Mouse (Mus musculus) hindbrain, embryonic 13.5 days (tissue): ENCODE measurements around the gene Vstm5. TPM values are rescaled to one million over a fixed set of nuclear protein-coding genes. Genes with fewer than 3 reads are reported as not detected.
"Not testable (repeated sequence)": the region's sequence is repeated elsewhere in the genome, so short reads cannot be mapped to it uniquely, and the experiment has no call there.

Source experiments
- ATAC-seq: fragments of 200-750 bp; cut with Nextera tagmentation; 2 replicates; pipeline ENCODE4 v1.8.0; 2017; ENCODE audit warnings: moderate TSS enrichment; ENCODE audit not compliant: low FRiP score
- H3K27ac ChIP-seq: fragments of 300-500 bp; sonication (generic); 2 replicates; pipeline ENCODE4 v1.5.1; 2015; ENCODE audit warnings: inconsistent platforms, mild to moderate bottlenecking, moderate library complexity
- H3K27me3 ChIP-seq: fragments of 300-500 bp; sonication (generic); 2 replicates; pipeline ENCODE4 v1.6.1; 2015; ENCODE audit warnings: mild to moderate bottlenecking, inconsistent platforms
- H3K36me3 ChIP-seq: fragments of 300-500 bp; sonication (generic); 2 replicates; pipeline ENCODE4 v1.6.1; 2015; ENCODE audit warnings: mild to moderate bottlenecking, inconsistent platforms
- H3K4me1 ChIP-seq: fragments of 300-500 bp; sonication (generic); replicated peaks from 2 replicates; pipeline ENCODE4 v1.6.1; 2015; ENCODE audit warnings: inconsistent platforms
- H3K4me2 ChIP-seq: fragments of 300-500 bp; sonication (generic); 2 replicates; pipeline ENCODE4 v1.6.1; 2015; ENCODE audit warnings: inconsistent platforms, mild to moderate bottlenecking, moderate library complexity
- H3K4me3 ChIP-seq: fragments of 300-500 bp; sonication (generic); 2 replicates; pipeline ENCODE4 v1.5.1; 2015; ENCODE audit warnings: mild to moderate bottlenecking, inconsistent platforms
- H3K9ac ChIP-seq: fragments of 300-500 bp; sonication (generic); 2 replicates; pipeline ENCODE4 v1.6.1; 2015; ENCODE audit warnings: mild to moderate bottlenecking, inconsistent platforms
- H3K9me3 ChIP-seq: fragments of 300-500 bp; sonication (generic); 2 replicates; pipeline ENCODE4 v1.6.1; 2016; ENCODE audit warnings: inconsistent platforms
- WGBS: fragments of 180-500 bp; shearing (Covaris S2); methylation state at CpG from one replicate; pipeline ENCODE4 v1.1.7; 2015; 5-methylcytosine and 5-hydroxymethylcytosine counted together
- polyA plus RNA-seq: library from polyadenylated mRNA; unstranded; fragments of >200 nt; fragmentation: Nextera tagmentation; extraction: Ambion mirVana; gene quantifications from 2 replicates; pipeline ENCODE4 v1.2.1, GENCODE M21; 2015

The Vstm5 gene
- 15.8 and 17.0 TPM in 2 replicates for polyA plus RNA-seq

DNA sequence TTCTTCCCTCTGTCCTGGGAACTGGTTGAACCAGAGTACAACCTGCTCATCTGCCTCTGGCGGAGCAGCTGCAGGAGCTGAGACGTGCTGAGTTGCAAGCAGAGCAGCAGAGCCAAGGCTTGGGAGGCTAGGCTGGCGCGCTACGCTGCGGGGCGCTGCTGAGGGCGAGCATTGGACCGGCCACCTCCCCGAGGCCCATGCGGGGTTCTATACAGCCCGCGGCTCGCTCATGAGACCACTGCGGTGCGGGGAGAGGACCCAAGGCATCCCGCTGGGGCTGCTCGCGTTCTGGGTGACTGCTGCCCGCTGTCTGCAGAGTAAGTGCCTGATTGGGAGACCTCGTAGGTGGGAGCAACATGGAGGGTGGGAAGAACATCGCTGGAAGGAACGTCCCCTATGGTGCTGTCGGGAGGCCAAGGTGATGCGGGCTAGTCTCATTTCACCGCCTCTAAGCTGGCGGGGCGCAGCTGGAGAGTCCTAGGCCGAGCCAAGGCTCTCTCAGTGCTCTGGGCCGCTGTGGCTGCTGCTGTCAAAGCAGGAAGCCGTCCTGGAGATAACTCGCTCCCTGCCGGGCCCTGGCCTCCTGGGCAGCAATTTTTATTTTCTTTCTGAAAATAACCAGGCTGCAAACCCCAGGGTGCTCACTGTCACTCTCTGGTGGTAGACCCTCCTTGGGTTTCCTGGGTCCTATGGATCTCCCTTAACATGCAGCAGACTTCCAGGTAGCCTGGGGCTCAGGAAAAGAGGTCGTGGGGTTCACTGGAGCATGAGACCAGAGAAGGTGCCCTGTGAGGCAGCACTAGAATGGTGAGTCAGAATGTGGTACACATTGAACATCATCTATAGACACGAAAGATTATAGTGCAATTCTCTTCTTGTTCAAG lies at the start of gene Vstm5:
Gene Vstm5 (plus strand): TSS at position 4 of the 884 bp plus-strand sequence.
- Histone ChIP-seq H3K4me3 (peak within 1 kb of the TSS; percentile 54), H3K9me3 (no peaks in the 10 kb centered on the region), H3K4me1 (peaks cover 21% of the 10 kb centered on the region), H3K27me3 (peaks cover 18% of the 10 kb centered on the region; the same call in 1 of the 2 replicates), H3K27ac (peak within 1 kb of the TSS; percentile 83), H3K9ac (peak within 1 kb of the TSS; percentile 80), H3K36me3 (no peaks in the 10 kb centered on the region), H3K4me2 (peak within 1 kb of the TSS; percentile 78)
- ATAC-seq = peak; percentile 96
- WGBS = 5% methylated on average over 35 of the region's 35 CpGs

- not testable (repeated sequence) for H3K4me2 ChIP-seq, H3K4me3 ChIP-seq, ATAC-seq, H3K27me3 ChIP-seq, H3K27ac ChIP-seq, H3K36me3 ChIP-seq, H3K9ac ChIP-seq, H3K9me3 ChIP-seq, H3K4me1 ChIP-seq
- WGBS = 85% methylated on average over 10 of the region's 10 CpGs
Measured at GRCm38 (mm10) chr9:15194806-15195205, 44.0 kb upstream of the Vstm5 start.

DNA sequence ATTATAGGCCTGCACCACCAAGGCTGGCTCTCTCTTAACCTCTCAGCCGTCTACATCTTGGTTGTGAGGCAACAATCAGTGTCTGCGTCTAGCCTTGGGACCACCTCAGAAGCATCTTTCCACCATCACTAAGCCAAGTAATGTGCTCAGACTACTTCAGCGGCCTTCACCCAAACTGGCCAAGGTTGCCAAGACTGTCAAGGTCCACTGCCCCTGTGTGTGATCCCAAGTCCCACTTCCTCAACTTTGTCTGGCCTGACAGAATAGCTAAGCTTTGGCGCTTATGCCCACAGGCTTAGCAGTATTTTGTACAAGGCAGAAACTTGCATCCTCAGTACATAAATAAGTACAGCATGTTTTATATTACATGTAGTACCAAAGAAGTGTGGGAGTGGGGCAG lies 32.2 kb upstream of the Vstm5 start:
- Histone ChIP-seq H3K27ac (no peak overlapping the region), H3K27me3 (no peaks in the 10 kb centered on the region), H3K9ac (no peak overlapping the region), H3K4me1 (no peaks in the 10 kb centered on the region), H3K9me3 (no peaks in the 10 kb centered on the region), H3K4me2 (no peak overlapping the region), H3K36me3 (no peaks in the 10 kb centered on the region), H3K4me3 (no peak overlapping the region)
- WGBS = 90% methylated on average over 4 of the region's 4 CpGs
- no peak for ATAC-seq

DNA sequence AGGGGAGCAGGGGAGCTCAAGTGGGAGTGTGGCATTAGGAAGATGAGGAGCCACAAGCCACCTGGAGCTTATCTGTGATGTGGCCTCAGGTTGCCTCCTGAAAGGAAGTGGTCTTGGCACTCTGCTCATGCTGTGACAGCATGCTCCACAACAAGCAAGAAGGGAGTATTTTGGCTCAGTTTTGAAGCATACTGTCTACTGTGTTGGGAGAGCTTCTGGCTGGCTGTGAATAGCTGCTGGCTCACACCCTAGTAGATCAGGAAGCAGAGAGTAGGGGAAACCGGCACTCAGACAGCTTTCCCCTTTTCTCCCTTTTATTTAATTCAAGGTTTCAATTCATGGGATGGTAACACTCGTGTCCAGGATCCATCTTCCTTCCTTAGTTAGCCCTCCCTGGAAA lies 29.5 kb upstream of the Vstm5 start:
- no peaks in the 10 kb centered on the region for H3K36me3 ChIP-seq
- no peak for ATAC-seq
- H3K27ac ChIP-seq = no peak overlapping the region
- H3K9ac ChIP-seq = no peak overlapping the region
- no peak overlapping the region for H3K4me3 ChIP-seq
- no peaks in the 10 kb centered on the region for H3K9me3 ChIP-seq
- no peak overlapping the region for H3K4me2 ChIP-seq
- WGBS = 77% methylated on average over 2 of the region's 2 CpGs
- no peaks in the 10 kb centered on the region for H3K27me3 ChIP-seq
- no peaks in the 10 kb centered on the region for H3K4me1 ChIP-seq

DNA sequence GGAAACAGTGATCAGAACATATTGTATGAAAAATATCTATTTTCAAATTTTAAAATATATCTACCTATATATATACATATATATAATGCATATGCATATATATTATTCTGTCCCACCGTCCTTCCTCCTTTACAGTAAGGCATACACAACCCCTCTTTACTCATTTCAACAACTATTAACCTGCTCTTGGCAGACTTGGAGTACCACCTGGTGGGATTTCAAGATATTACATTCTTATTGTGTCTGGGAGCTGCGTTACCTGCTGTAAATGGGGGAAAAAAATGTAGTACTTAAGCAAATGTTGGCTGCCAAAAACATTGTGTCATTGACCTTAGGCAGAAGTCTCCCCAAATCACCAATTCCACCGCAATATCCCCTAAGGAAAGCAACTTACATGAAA lies 27.0 kb upstream of the Vstm5 start:
- WGBS = 86% methylated on average over 3 of the region's 3 CpGs
- ATAC-seq = no peak
- no peaks in the 10 kb centered on the region for H3K27me3 ChIP-seq

DNA sequence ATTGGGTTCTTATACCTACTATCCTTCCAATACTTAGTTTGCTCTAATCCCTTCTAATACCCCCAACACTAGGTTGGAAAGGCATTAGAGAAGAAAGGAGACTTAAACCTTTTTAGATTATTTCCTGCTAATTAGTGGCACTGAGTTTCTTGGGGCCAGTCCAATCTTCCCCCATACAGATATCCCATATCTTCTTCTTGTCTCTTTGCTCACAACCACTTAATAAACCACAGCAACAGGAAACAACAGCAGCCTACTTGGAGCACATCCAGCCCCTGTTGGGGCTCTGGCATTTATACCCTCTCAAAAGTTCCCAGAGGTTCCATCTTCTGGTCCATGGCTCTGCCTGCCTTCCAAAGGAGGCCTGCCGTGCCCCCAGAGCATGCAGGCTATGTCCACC lies 25.1 kb upstream of the Vstm5 start:
- no peak overlapping the region for H3K4me2 ChIP-seq
- H3K4me3 ChIP-seq = no peak overlapping the region
- H3K27ac ChIP-seq = no peak overlapping the region
- ATAC-seq = no peak
- no peak overlapping the region for H3K9ac ChIP-seq
- H3K27me3 ChIP-seq = no peaks in the 10 kb centered on the region
- no peaks in the 10 kb centered on the region for H3K4me1 ChIP-seq
- no peaks in the 10 kb centered on the region for H3K36me3 ChIP-seq
- H3K9me3 ChIP-seq = no peaks in the 10 kb centered on the region
- 86% methylated on average over 1 of the region's 1 CpGs for WGBS

More for the DNA sequence above, 27.0 kb upstream of the Vstm5 start:
- Histone ChIP-seq H3K27ac (no peak overlapping the region), H3K36me3 (no peaks in the 10 kb centered on the region), H3K9ac (no peak overlapping the region), H3K4me1 (no peaks in the 10 kb centered on the region), H3K4me3 (no peak overlapping the region), H3K9me3 (no peaks in the 10 kb centered on the region), H3K4me2 (no peak overlapping the region)

DNA sequence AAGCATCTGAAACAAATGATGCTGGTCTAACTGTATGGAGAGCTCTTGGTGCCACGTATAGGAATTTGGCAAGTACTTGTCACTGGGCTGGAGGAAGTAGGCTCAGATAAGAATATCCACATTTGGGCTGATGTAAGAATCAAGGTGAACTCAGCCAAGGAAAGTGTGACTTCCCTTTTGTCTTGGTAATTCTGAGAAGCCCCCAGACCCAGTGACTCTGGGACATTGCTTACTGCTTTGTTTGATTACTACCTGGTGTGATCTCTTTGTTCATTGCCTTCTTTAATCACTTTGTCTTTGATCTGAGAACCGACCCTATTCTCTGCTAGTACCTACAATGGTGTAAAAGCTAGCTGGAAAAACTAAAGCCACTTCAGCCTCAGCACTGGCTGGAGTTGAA lies 13.9 kb upstream of the Vstm5 start:
- WGBS = 41% methylated on average over 2 of the region's 2 CpGs
- no peaks in the 10 kb centered on the region for H3K36me3 ChIP-seq
- ATAC-seq = no peak
- H3K27ac ChIP-seq = no peak overlapping the region
- H3K4me3 ChIP-seq = no peak overlapping the region
- H3K4me2 ChIP-seq = no peak overlapping the region
- H3K4me1 ChIP-seq = no peaks in the 10 kb centered on the region
- H3K9me3 ChIP-seq = no peaks in the 10 kb centered on the region
- H3K9ac ChIP-seq = no peak overlapping the region
- H3K27me3 ChIP-seq = no peaks in the 10 kb centered on the region

GRCm38 (mm10) chr9:15232445-15232844 lies 6.4 kb upstream of the Vstm5 start:
- Histone ChIP-seq H3K9me3 (no peaks in the 10 kb centered on the region), H3K9ac (no peak overlapping the region), H3K27ac (no peak overlapping the region), H3K36me3 (no peaks in the 10 kb centered on the region), H3K4me3 (no peak overlapping the region), H3K4me2 (no peak overlapping the region), H3K4me1 (no peaks in the 10 kb centered on the region), H3K27me3 (peaks cover 2% of the 10 kb centered on the region; the same call in 1 of the 2 replicates)
- WGBS = 94% methylated on average over 3 of the region's 3 CpGs
- no peak for ATAC-seq

GRCm38 (mm10) chr9:15233604-15234003 lies 5.2 kb upstream of the Vstm5 start:
- no peak overlapping the region for H3K27ac ChIP-seq
- H3K9me3 ChIP-seq = no peaks in the 10 kb centered on the region
- peaks cover 11% of the 10 kb centered on the region; the same call in 1 of the 2 replicates for H3K27me3 ChIP-seq
- no peak overlapping the region for H3K4me2 ChIP-seq
- no peak overlapping the region for H3K4me3 ChIP-seq
- H3K9ac ChIP-seq = no peak overlapping the region
- H3K36me3 ChIP-seq = no peaks in the 10 kb centered on the region
- ATAC-seq = no peak
- peaks cover 10% of the 10 kb centered on the region for H3K4me1 ChIP-seq
- 100% methylated on average over 1 of the region's 1 CpGs for WGBS

DNA sequence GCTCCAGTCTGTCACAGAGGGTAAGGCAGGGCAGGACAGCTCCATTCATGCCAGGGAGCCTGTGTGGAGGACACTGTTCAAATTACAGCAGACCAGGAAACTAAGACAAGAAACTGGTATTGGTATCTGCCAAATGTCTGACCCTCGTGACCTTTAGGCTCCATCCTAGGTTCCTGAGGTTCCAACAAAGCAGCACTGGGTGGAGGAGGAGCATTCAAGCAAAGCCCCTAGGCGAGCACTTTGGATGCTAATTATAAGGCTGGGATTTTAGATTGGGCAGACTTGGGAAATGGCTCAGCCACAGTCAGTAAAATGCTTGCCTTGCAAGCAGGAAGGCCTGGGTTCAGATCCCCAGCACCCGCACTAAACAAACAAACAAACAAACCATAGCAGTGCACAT lies 2.9 kb upstream of the Vstm5 start:
- Histone ChIP-seq H3K9me3 (no peaks in the 10 kb centered on the region), H3K36me3 (no peaks in the 10 kb centered on the region), H3K4me3 (no peak overlapping the region), H3K27ac (no peak overlapping the region), H3K4me1 (peaks cover 21% of the 10 kb centered on the region), H3K9ac (no peak overlapping the region), H3K27me3 (peaks cover 18% of the 10 kb centered on the region; the same call in 1 of the 2 replicates), H3K4me2 (no peak overlapping the region)
- ATAC-seq = no peak
- 71% methylated on average over 3 of the region's 3 CpGs for WGBS

DNA sequence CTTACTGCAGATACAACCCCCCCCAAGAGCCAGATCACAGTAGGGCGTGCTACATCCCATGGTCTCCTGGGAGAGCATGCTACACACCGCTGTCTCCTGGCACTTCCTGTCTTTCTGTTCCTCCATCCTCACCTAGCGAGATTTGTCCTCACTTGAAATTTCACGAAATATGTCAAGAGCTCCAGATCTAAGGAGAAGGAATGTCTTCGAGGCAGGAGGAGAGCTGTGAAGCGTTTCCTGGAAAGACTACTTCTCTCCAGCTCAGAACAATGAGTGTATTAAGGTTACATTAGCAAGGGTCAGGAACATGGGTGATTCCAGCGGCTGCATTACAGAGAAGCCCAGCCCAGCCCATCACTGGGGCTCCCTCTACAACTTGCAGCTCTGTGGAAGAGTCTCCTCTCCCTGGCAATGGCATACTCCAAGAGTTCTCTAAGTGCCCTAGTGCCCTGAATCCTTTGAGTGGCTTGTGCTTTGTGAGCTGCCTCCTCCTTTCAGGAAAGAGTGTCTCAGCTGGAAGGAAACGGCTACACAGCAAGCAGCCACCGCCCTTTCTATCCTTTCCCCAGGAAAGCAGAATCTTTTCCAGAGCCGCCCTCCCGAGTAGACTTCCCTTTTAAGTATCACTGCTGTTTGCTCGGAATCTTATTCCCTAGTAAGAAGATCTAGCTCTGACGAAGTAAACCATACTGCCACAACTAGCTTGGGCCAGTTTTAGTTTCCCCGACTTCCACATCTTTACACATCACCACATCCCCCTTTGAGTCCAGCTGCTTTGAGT lies 1.1 kb upstream of the Vstm5 start:
- H3K9me3 ChIP-seq = no peaks in the 10 kb centered on the region
- H3K4me2 ChIP-seq = peak overlapping the region; percentile 10; the same call in 1 of the 2 replicates
- no peak for ATAC-seq
- no peak overlapping the region for H3K27ac ChIP-seq
- peak overlapping the region; percentile 80; the same call in 1 of the 2 replicates for H3K9ac ChIP-seq
- peaks cover 21% of the 10 kb centered on the region for H3K4me1 ChIP-seq
- WGBS = 55% methylated on average over 14 of the region's 14 CpGs
- H3K36me3 ChIP-seq = no peaks in the 10 kb centered on the region
- H3K27me3 ChIP-seq = peaks cover 18% of the 10 kb centered on the region; the same call in 1 of the 2 replicates
- H3K4me3 ChIP-seq = no peak overlapping the region

DNA sequence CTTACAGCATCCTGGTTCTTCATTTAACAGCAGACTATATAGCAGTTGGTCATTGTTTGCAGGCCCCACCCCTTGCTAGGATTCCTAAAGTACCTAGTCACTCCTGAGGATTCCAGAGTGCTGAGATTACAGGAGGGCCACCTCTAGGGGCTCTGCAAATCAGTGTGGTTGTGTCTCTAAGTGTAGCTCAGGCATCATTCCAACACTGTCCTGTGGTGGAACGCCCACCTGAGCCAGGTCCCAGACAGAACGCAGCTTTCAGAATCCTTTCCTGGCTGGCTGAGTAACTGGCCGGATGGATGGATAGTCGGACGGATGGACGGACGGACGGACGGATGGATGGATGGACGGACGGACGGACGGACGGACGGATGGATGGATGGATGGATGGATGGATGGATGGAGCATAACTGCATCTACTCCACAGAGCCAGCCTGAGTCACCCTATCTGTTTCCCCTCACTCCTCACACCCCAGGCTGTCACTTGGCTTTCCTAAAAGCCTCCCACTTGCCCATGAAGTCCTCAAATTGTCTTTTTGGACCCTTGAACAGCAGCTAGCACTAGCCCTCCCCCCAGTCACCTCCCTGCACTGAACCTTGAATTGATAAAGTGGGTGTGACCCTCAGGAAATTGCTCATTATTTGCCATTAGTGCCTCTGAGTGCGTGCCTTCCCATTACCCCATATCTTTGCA lies 401 bp upstream of the Vstm5 start:
- peak; percentile 47 for ATAC-seq
- Histone ChIP-seq H3K4me1 (peaks cover 21% of the 10 kb centered on the region), H3K27ac (peak overlapping the region; percentile 83), H3K36me3 (no peaks in the 10 kb centered on the region), H3K9ac (peak overlapping the region; percentile 80), H3K9me3 (no peaks in the 10 kb centered on the region), H3K27me3 (peaks cover 18% of the 10 kb centered on the region; the same call in 1 of the 2 replicates), H3K4me2 (peak overlapping the region; percentile 78), H3K4me3 (peak overlapping the region; percentile 54)
- WGBS = 80% methylated on average over 16 of the region's 16 CpGs
